Mouse (Mus musculus): Measurements from ENCODE around the gene Olfr1466. TPM values are rescaled to one million over a fixed set of nuclear protein-coding genes. Genes with fewer than 3 reads are reported as not detected.

The Olfr1466 gene
- total RNA-seq (2021), result not detected

GRCm38 (mm10) chr19:13338562-13338961 is at the start of gene Olfr1466:
Gene Olfr1466 (plus strand): TSS chr19:13338862.
- intact Hi-C loops (cut with DNase I), result no loop called here
- DNase-seq, result no peak

- DNase-seq, result no peak
- intact Hi-C loops (cut with DNase I), result no loop called here
These were observed 23.2 kb upstream of the Olfr1466 start, which contains the start of gene Olfr1465 for GRCm38 (mm10) chr19:13315441-13315840. Gene Olfr1465 (minus strand): TSS chr19:13315541.

GRCm38 (mm10) chr19:13361936-13362335 is 23.3 kb downstream of the Olfr1466 start, which contains the start of gene Olfr1467:
Gene Olfr1467 (plus strand): TSS chr19:13362236.
- intact Hi-C loops (cut with DNase I), result no loop called here
- DNase-seq, result no peak

Other genes starting within 250 kb of the Olfr1466 start
- not detected for gene Olfr1457, start 241.0 kb upstream of the Olfr1466 start, total RNA-seq (2021)
- gene Olfr1458, start 232.1 kb upstream of the Olfr1466 start, total RNA-seq (2021), result not detected
- under 1 TPM; 0.03 TPM for gene Olfr1459, start 189.3 kb upstream of the Olfr1466 start, total RNA-seq (2021)
- not detected for gene Olfr1461, start 175.9 kb upstream of the Olfr1466 start, total RNA-seq (2021)
- not detected for gene Olfr1462, start 153.1 kb upstream of the Olfr1466 start, total RNA-seq (2021)
- not detected for gene Olfr1463, start 107.5 kb upstream of the Olfr1466 start, total RNA-seq (2021)
- not detected for gene Olfr1465, start 23.3 kb upstream of the Olfr1466 start, total RNA-seq (2021)
- not detected for gene Olfr1467, start 23.4 kb downstream of the Olfr1466 start, total RNA-seq (2021)
- gene Olfr1469, start 69.0 kb downstream of the Olfr1466 start, total RNA-seq (2021), result not detected
- not detected for gene Olfr1471, start 104.5 kb downstream of the Olfr1466 start, total RNA-seq (2021)
- not detected for gene Olfr1472, start 117.2 kb downstream of the Olfr1466 start, total RNA-seq (2021)
- not detected for gene Olfr1474, start 130.7 kb downstream of the Olfr1466 start, total RNA-seq (2021)
- gene Olfr1475, start 141.3 kb downstream of the Olfr1466 start, total RNA-seq (2021), result not detected
- gene Olfr1477, start 161.7 kb downstream of the Olfr1466 start, total RNA-seq (2021), result not detected
- gene Olfr1480, start 189.1 kb downstream of the Olfr1466 start, total RNA-seq (2021), result not detected
- not detected for gene Olfr1484, start 244.6 kb downstream of the Olfr1466 start, total RNA-seq (2021)